Mouse (Mus musculus): ENCODE data around the gene Coq7. TPM values are rescaled to one million over a fixed set of nuclear protein-coding genes. Genes with fewer than 3 reads are reported as not detected.

Gene Coq7
- total RNA-seq, 2 experiments from 2014 or later: 38.3 to 40.2 TPM

GRCm38 (mm10) chr7:118462818-118463762 lies 70.1 kb downstream of the Coq7 start:
- no peak for DNase-seq

GRCm38 (mm10) chr7:118461400-118462136 lies 71.6 kb downstream of the Coq7 start:
- no peak for DNase-seq

Other genes with a start within 250 kb of the Coq7 start
- gene Syt17, start 85.1 kb downstream of the Coq7 start, total RNA-seq (2021): 1 to 10 TPM; 4.7 to 5.7 TPM
- 10 to 100 TPM; 14.7 to 18.3 TPM for gene Itpripl2, start 41.4 kb downstream of the Coq7 start, total RNA-seq (2021)
- gene Tmc7, start 51.4 kb upstream of the Coq7 start, total RNA-seq (2021): under 1 TPM; 0.30 to 0.40 TPM
- gene Tmc5, start 63.9 kb upstream of the Coq7 start, total RNA-seq (2021): not detected
- 100 to 1,000 TPM; 132 to 137 TPM for gene Gde1, start 172.4 kb upstream of the Coq7 start, total RNA-seq (2021)
- gene Ccp110, start 179.2 kb upstream of the Coq7 start, total RNA-seq (2021): 1 to 10 TPM; 7.1 to 7.7 TPM
- 10 to 100 TPM; 54.7 to 66.0 TPM for gene Vps35l, start 206.9 kb upstream of the Coq7 start, total RNA-seq (2021)

All from adrenal gland, postnatal 36 days (tissue).